Mouse (Mus musculus) heart, postnatal 0 days (tissue): ENCODE data around the gene Gm17268. TPM values are rescaled to one million over a fixed set of nuclear protein-coding genes. Genes with fewer than 3 reads are reported as not detected.

Experiments used
- ATAC-seq: fragments of 200-750 bp; cut with Nextera tagmentation; 2 replicates; pipeline ENCODE4 v1.8.0; 2017; ENCODE audit warnings: low read depth, moderate number of reproducible peaks, moderate library complexity; ENCODE audit not compliant: insufficient read depth
- DNase-seq: peaks from one replicate; pipeline ENCODE4 v3.0.0-alpha.2; 2016; ENCODE audit warnings: low spot score
- H3K27ac ChIP-seq: fragments of 300-500 bp; sonication (generic); 2 replicates; pipeline ENCODE4 v1.5.1; 2014; ENCODE audit warnings: low read depth, mild to moderate bottlenecking
- H3K27me3 ChIP-seq: fragments of 300-500 bp; sonication (generic); 2 replicates; pipeline ENCODE4 v1.6.1; 2014; ENCODE audit warnings: low read length, mixed read lengths; ENCODE audit not compliant: control insufficient read depth, insufficient read depth
- H3K36me3 ChIP-seq: fragments of 300-500 bp; sonication (generic); replicated peaks from 2 replicates; pipeline ENCODE4 v1.6.1; 2014; ENCODE audit warnings: low read length, mixed read lengths; ENCODE audit not compliant: control insufficient read depth, insufficient read depth
- H3K4me1 ChIP-seq: fragments of 300-500 bp; sonication (generic); 2 replicates; pipeline ENCODE4 v1.6.1; 2014; ENCODE audit warnings: antibody characterized with exemption; ENCODE audit not compliant: control insufficient read depth, insufficient read depth
- H3K4me2 ChIP-seq: fragments of 300-500 bp; sonication (generic); 2 replicates; pipeline ENCODE4 v1.6.1; 2014; ENCODE audit warnings: low read depth, mild to moderate bottlenecking, low read length, moderate library complexity
- H3K4me3 ChIP-seq: fragments of 300-500 bp; sonication (generic); 2 replicates; pipeline ENCODE4 v1.5.1; 2014; ENCODE audit warnings: low read depth, low read length
- H3K9ac ChIP-seq: fragments of 300-500 bp; sonication (generic); replicated peaks from 2 replicates; pipeline ENCODE4 v1.6.1; 2014; ENCODE audit warnings: low read depth, low read length, mixed read lengths
- H3K9me3 ChIP-seq: fragments of 300-500 bp; sonication (generic); replicated peaks from 2 replicates; pipeline ENCODE4 v1.6.1; 2016; ENCODE audit warnings: low read length; ENCODE audit not compliant: control insufficient read depth
- CTCF ChIP-seq: IDR thresholded peaks from 2 replicates; pipeline ENCODE4 v1.5.1; 2016; ENCODE audit warnings: antibody characterized with exemption, control low read depth, low read depth
- EP300 ChIP-seq: IDR thresholded peaks from 2 replicates; pipeline ENCODE4 v1.6.1; 2016; ENCODE audit warnings: antibody characterized with exemption, low read depth
- WGBS: fragments of 180-500 bp; shearing (Covaris S2); extraction: QIAGEN DNeasy Blood & Tissue Kit; methylation state at CpG from one replicate; pipeline ENCODE4 v1.1.7; 2014; 5-methylcytosine and 5-hydroxymethylcytosine counted together
- polyA plus RNA-seq: library from polyadenylated mRNA; unstranded; fragments of >200 nt; fragmentation: Nextera tagmentation; extraction: Ambion mirVana; gene quantifications from 2 replicates; pipeline ENCODE4 v1.2.1, GENCODE M21; 2015
- total RNA-seq: library from RNA; depleted of rRNA; stranded (reverse); fragments of >200 nt; gene quantifications from 2 replicates; pipeline ENCODE4 v1.2.3, GENCODE M21; 2014; ENCODE audit warnings: low replicate concordance

Gene Gm17268
- total and polyA plus RNA-seq, 2 experiments from 2014 or later = not detected

DNA sequence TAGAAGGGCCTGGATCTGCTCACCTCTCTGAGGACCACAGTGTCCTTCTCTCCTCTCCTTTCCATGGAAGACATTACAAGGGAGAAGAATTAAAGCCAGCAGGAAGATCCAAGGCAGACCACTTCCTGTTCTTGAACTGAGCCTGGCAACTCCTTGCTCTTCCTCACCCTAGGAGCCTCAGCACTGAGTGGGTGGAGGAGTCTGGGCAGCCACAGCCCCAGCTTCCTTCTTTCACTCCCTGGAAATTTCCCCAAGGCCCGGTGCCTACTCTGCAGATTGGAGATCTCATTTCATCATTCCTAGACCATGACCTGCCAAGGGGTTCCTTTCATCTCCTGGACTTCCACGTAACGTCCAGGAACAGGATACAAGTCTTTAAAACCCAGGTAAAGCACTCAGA lies 34.6 kb upstream of the Gm17268 start:
- no peak overlapping the region for H3K4me2 ChIP-seq
- H3K36me3 ChIP-seq = no peaks in the 10 kb centered on the region
- no peak overlapping the region for H3K4me3 ChIP-seq
- no peaks in the 10 kb centered on the region for H3K9me3 ChIP-seq
- no peak for TF ChIP-seq EP300
- TF ChIP-seq CTCF = no peak
- 59% methylated on average over 3 of the region's 3 CpGs for WGBS
- DNase-seq (no peak), ATAC-seq (no peak)
- no peaks in the 10 kb centered on the region for H3K4me1 ChIP-seq
- no peak overlapping the region for H3K27ac ChIP-seq
- H3K27me3 ChIP-seq = no peaks in the 10 kb centered on the region
- no peak overlapping the region for H3K9ac ChIP-seq

GRCm38 (mm10) chr11:82072374-82072773 lies 34.0 kb upstream of the Gm17268 start:
- Histone ChIP-seq H3K36me3 (no peaks in the 10 kb centered on the region), H3K27ac (no peak overlapping the region), H3K27me3 (no peaks in the 10 kb centered on the region), H3K9me3 (no peaks in the 10 kb centered on the region), H3K4me2 (no peak overlapping the region), H3K4me1 (no peaks in the 10 kb centered on the region), H3K9ac (no peak overlapping the region), H3K4me3 (no peak overlapping the region)
- no peak for ATAC-seq
- TF ChIP-seq EP300 = no peak
- no peak for TF ChIP-seq CTCF
- DNase-seq = no peak
- 74% methylated on average over 1 of the region's 1 CpGs for WGBS

GRCm38 (mm10) chr11:82071076-82071475 lies 32.7 kb upstream of the Gm17268 start:
- Histone ChIP-seq H3K4me3 (no peak overlapping the region), H3K27me3 (no peaks in the 10 kb centered on the region), H3K9me3 (no peaks in the 10 kb centered on the region), H3K27ac (no peak overlapping the region), H3K4me2 (no peak overlapping the region), H3K4me1 (no peaks in the 10 kb centered on the region), H3K9ac (no peak overlapping the region), H3K36me3 (no peaks in the 10 kb centered on the region)
- no peak for ATAC-seq
- TF ChIP-seq CTCF (no peak), EP300 (no peak)
- DNase-seq = no peak
- 65% methylated on average over 3 of the region's 3 CpGs for WGBS

DNA sequence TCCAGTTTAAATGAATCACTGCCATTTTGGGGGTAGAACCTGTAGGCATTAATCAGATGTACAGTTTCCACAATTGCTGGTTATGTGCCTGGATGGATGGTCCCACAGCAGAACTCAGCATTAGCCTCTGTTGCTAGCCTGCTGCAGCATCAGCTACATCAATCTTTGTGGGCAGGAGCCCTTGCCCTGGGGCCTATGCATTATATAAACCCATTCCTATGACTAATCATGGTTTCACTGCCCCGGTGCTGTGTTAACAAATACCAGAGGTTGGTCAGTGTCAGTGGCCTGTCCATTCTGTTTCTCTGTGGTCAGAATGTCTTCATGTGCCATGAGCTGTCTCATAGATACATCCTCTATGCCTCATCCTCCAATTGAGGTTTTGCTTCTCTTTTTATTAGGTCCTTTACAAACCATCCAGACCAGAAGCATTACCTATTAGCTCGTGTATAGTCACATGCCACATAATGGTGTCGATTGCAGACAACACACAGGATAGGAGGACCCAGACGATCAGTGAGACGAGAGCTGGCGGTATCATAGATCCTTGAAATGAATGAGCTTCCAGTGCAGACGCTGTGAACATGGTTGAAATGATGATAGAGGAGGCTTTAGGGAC lies 28.7 kb upstream of the Gm17268 start:
- WGBS = 66% methylated on average over 7 of the region's 7 CpGs
- H3K4me1 ChIP-seq = no peaks in the 10 kb centered on the region
- no peak overlapping the region for H3K4me2 ChIP-seq
- H3K27ac ChIP-seq = no peak overlapping the region
- no peaks in the 10 kb centered on the region for H3K27me3 ChIP-seq
- no peak for DNase-seq
- H3K36me3 ChIP-seq = no peaks in the 10 kb centered on the region
- no peak for ATAC-seq
- H3K4me3 ChIP-seq = no peak overlapping the region
- TF ChIP-seq CTCF = no peak
- no peak for TF ChIP-seq EP300
- no peaks in the 10 kb centered on the region for H3K9me3 ChIP-seq
- no peak overlapping the region for H3K9ac ChIP-seq

- no peak for TF ChIP-seq CTCF
- TF ChIP-seq EP300 = no peak
- H3K9me3 ChIP-seq = no peaks in the 10 kb centered on the region
- no peaks in the 10 kb centered on the region for H3K27me3 ChIP-seq
- 61% methylated on average over 2 of the region's 2 CpGs for WGBS
- H3K4me3 ChIP-seq = no peak overlapping the region
- no peak for ATAC-seq
- no peak for DNase-seq
- H3K9ac ChIP-seq = no peak overlapping the region
- H3K4me1 ChIP-seq = no peaks in the 10 kb centered on the region
- no peak overlapping the region for H3K4me2 ChIP-seq
- no peaks in the 10 kb centered on the region for H3K36me3 ChIP-seq
- no peak overlapping the region for H3K27ac ChIP-seq
These were observed 25.1 kb upstream of the Gm17268 start for GRCm38 (mm10) chr11:82063454-82063853.

DNA sequence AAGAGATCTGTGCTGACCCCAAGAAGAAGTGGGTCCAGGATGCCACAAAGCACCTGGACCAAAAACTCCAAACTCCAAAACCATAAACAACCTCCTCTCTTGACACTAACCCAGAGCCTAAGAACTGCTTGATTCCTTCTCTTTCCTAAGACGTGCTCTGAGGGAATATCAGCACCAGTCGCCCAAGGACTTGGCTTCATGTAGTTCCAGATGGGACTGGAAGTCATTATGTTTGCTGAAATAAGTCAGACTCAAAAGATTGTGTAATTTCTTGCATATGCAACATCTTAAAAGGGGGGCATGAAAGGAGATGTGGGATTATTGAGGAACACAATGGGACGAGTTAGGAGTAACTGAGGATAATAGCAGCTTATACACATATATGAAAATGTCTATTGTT lies 23.9 kb upstream of the Gm17268 start:
- Histone ChIP-seq H3K9me3 (no peaks in the 10 kb centered on the region), H3K36me3 (no peaks in the 10 kb centered on the region), H3K4me2 (no peak overlapping the region), H3K9ac (no peak overlapping the region), H3K27me3 (no peaks in the 10 kb centered on the region), H3K4me3 (no peak overlapping the region), H3K27ac (no peak overlapping the region), H3K4me1 (no peaks in the 10 kb centered on the region)
- TF ChIP-seq CTCF (no peak), EP300 (no peak)
- ATAC-seq (no peak), DNase-seq (no peak)
- WGBS = 61% methylated on average over 3 of the region's 3 CpGs
